Mouse (Mus musculus): Measurements from ENCODE around the gene Ncam1. TPM values are rescaled to one million over a fixed set of nuclear protein-coding genes. Genes with fewer than 3 reads are reported as not detected.

Ncam1 gene
- polyA plus RNA-seq, 1 experiment from 2014 or later: 29.8 TPM

DNA sequence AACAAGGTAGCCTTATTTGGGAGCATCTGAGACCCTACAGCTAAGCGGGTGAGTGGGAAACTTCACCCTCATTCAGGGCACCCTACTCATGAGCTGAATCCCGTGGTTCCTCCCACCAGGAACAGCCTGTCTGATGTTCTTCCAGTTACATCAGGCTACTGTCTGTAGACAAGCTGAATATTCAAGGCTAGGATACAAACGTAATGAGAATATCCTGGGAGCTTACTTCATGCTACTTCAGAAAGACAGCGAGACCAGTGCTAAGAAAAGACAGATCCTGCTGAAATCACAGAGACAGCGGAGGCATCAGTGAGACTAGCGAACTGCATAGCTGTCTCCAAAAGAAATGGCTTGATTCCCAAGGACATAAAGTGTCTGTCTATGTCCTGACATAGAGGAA, 58.8 kb downstream of the Ncam1 start:
- Histone ChIP-seq H3K36me3 (no peaks in the 10 kb centered on the region), H3K27ac (no peak overlapping the region), H3K9me3 (no peaks in the 10 kb centered on the region), H3K4me1 (no peaks in the 10 kb centered on the region), H3K27me3 (ENCODE audit: insufficient read depth, poor library complexity, severe bottlenecking) (no peaks in the 10 kb centered on the region), H3K4me3 (no peak overlapping the region)
- DNase-seq (ENCODE audit: low spot score): no peak
- WGBS: 79% methylated on average over 6 of the region's 6 CpGs

DNA sequence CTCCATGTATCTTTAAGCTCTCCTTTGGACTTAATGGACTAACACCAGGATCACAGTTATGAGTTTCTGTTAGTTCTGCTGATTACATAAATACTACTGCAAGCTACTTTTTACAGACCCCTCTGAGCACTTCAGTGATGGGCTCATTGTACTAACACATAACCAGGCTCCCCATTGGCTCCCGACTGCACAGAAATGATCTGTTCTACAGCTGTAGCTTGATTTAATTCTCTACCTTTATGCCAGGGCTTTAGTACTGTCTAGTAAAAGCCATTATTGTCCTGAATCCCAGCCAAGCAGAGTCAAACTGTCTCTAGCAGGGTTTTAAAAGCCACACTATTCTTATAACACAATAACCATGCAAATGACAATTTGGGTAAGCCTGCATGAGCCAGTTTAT, 60.2 kb downstream of the Ncam1 start:
- 78% methylated on average over 1 of the region's 1 CpGs for WGBS
- Histone ChIP-seq H3K4me1 (no peaks in the 10 kb centered on the region), H3K27ac (no peak overlapping the region)

DNA sequence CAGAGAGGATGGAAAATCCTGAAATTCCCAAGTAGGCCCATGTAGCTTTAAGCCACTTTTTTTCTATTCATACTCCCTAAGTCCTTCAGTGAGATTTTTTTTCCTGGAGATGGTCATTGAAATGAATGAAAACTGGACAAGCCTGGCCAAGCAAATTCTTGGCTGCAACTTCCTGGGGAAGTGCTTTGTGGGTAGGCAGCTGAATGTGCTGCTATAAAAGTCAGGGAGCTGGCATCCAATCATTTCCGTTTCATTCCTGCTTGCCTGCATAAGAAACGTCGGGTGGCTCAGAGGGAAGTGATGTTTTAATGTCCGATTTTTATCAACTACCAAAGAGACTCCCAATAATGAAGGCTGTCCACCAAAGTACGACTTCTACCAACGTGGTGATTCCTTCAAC, 61.6 kb downstream of the Ncam1 start:
- 83% methylated on average over 6 of the region's 6 CpGs for WGBS
- no peaks in the 10 kb centered on the region for H3K27me3 ChIP-seq (ENCODE audit: insufficient read depth, poor library complexity, severe bottlenecking)
- H3K27ac ChIP-seq: no peak overlapping the region
- no peak overlapping the region for H3K4me3 ChIP-seq
- no peak for DNase-seq (ENCODE audit: low spot score)
- H3K36me3 ChIP-seq: no peaks in the 10 kb centered on the region
- H3K4me1 ChIP-seq: no peaks in the 10 kb centered on the region
- no peaks in the 10 kb centered on the region for H3K9me3 ChIP-seq

More for the DNA sequence above, 60.2 kb downstream of the Ncam1 start:
- no peaks in the 10 kb centered on the region for H3K36me3 ChIP-seq
- DNase-seq (ENCODE audit: low spot score): no peak
- no peak overlapping the region for H3K4me3 ChIP-seq
- H3K27me3 ChIP-seq (ENCODE audit: insufficient read depth, poor library complexity, severe bottlenecking): no peaks in the 10 kb centered on the region
- no peaks in the 10 kb centered on the region for H3K9me3 ChIP-seq

DNA sequence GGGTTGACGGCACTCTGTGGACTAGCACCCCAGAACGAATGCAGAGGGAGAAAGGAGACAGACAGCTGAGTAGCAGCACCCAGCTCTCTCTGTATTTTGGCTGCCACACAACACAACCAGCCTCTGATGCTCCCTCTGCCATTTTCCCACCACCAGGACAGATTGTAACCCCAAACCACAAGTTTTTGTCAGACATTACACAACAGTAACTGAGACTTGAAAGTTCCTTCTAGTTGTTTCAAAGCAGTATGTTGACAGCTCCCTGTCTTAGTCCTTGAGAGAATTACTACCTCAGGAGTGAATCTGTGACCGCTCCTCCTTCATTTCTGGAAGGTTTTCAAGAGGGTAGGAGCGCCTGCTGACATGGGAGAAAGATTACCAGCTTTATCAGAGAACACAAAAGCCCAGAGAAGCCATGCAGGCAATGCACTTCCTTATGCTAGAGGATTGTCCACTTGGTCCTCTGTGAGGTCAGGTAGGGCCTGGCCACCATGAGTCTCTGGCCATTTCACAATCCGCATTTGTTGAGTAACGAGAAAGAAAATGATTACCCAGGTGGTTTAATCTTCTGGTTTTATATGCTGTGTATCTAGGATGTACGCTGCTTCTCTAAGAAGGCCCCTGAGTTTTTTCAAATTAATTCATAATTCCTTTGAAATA, 64.2 kb downstream of the Ncam1 start:
- H3K27me3 ChIP-seq (ENCODE audit: insufficient read depth, poor library complexity, severe bottlenecking): no peaks in the 10 kb centered on the region

DNA sequence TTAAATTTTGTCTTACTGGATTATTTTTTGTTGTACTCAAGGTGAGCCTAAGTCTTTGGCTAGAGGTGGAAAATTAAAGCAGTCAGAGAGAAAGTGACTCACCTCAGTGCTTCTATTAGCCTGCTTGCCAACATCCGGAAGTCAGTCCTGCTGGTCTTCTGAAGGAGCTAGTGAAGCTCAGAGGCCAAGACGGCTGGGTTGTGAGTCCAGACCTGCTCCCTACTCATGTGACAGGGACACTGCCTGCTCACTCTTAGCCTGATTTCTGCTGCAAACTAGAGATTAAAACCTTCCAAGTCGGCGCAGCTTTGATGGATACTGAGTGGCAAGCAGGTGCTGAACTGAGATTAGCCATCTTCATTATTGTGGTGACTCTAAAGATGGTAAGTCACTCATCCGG, 65.0 kb downstream of the Ncam1 start:
- WGBS: 71% methylated on average over 5 of the region's 5 CpGs
- H3K4me3 ChIP-seq: no peak overlapping the region
- H3K27me3 ChIP-seq (ENCODE audit: insufficient read depth, poor library complexity, severe bottlenecking): no peaks in the 10 kb centered on the region
- no peak overlapping the region for H3K27ac ChIP-seq
- H3K9me3 ChIP-seq: no peaks in the 10 kb centered on the region
- H3K4me1 ChIP-seq: no peaks in the 10 kb centered on the region
- H3K36me3 ChIP-seq: no peaks in the 10 kb centered on the region
- DNase-seq (ENCODE audit: low spot score): no peak

More for the DNA sequence above, 64.2 kb downstream of the Ncam1 start:
- 73% methylated on average over 7 of the region's 7 CpGs for WGBS
- Histone ChIP-seq H3K9me3 (no peaks in the 10 kb centered on the region), H3K4me3 (no peak overlapping the region), H3K27ac (no peak overlapping the region), H3K36me3 (no peaks in the 10 kb centered on the region), H3K4me1 (no peaks in the 10 kb centered on the region)
- no peak for DNase-seq (ENCODE audit: low spot score)

DNA sequence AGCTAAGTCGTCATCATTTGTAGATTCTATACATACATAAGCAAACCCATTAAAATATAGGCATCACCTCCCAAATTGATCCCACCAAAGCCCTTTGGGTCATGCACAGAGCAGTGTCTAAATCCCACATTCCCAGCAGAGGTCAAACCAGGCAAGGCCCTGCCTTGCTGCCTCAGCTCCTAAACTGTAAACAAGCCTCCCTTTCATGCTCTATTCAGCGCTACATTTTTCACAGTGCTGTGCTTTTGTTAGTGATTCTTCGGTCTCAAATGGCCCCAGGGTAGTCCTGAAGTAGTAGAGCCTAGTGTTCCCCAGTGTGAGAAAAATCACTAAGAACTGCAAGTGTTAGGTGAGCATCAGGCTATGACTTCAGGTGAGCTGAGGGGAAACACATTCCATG, 69.2 kb downstream of the Ncam1 start:
- Histone ChIP-seq H3K27me3 (ENCODE audit: insufficient read depth, poor library complexity, severe bottlenecking) (no peaks in the 10 kb centered on the region), H3K9me3 (no peaks in the 10 kb centered on the region), H3K36me3 (no peaks in the 10 kb centered on the region), H3K4me3 (no peak overlapping the region), H3K4me1 (no peaks in the 10 kb centered on the region; the same call in 1 of the 2 replicates), H3K27ac (no peak overlapping the region)
- DNase-seq (ENCODE audit: low spot score): no peak
- 57% methylated on average over 3 of the region's 3 CpGs for WGBS

DNA sequence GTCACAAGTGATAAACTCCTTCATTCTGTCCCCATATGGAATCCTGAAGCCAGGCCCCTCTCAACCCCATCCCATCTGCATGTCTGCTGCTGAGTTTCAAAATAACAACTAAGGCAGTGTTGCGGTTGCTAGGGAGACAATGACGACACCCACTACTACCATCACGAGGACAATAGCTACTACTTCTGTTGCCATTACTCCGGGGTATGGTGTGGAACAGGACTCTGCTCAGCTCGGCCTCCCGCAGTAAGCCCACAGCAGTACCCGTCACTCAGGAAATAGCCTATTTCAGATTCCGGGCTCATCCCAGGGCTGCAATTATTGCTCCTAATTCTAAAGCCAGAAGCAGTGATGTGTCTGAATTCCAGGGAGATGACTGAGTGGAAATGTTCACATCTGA, 70.5 kb downstream of the Ncam1 start:
- no peaks in the 10 kb centered on the region for H3K27me3 ChIP-seq (ENCODE audit: insufficient read depth, poor library complexity, severe bottlenecking)
- H3K27ac ChIP-seq: no peak overlapping the region
- H3K4me1 ChIP-seq: no peaks in the 10 kb centered on the region; the same call in 1 of the 2 replicates
- WGBS: 62% methylated on average over 8 of the region's 8 CpGs
- no peaks in the 10 kb centered on the region for H3K36me3 ChIP-seq
- no peaks in the 10 kb centered on the region for H3K9me3 ChIP-seq
- no peak for DNase-seq (ENCODE audit: low spot score)
- no peak overlapping the region for H3K4me3 ChIP-seq

DNA sequence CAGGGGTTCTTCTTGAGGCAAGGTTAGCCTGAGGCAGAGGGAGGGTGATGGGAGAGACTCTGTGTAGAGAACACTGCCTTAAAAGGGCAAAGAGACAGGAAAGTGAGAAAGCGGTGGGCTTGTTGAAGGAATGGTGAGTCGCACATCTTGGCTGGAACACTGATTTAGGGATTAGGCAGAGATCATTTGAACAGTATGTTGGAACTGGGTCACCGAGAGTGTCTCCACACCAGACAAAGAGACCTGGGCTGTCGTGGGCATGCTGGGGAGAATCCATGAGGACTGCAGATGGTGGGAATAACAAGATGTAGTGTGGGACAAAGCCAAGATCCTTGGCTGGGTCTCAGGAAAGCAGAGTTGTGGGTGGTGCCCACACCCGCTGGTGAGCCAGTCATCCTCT, 76.0 kb downstream of the Ncam1 start:
- 79% methylated on average over 5 of the region's 5 CpGs for WGBS
- no peak for DNase-seq (ENCODE audit: low spot score)
- Histone ChIP-seq H3K36me3 (no peaks in the 10 kb centered on the region), H3K9me3 (no peaks in the 10 kb centered on the region), H3K27ac (no peak overlapping the region), H3K27me3 (ENCODE audit: insufficient read depth, poor library complexity, severe bottlenecking) (no peaks in the 10 kb centered on the region), H3K4me1 (no peaks in the 10 kb centered on the region), H3K4me3 (no peak overlapping the region)

DNA sequence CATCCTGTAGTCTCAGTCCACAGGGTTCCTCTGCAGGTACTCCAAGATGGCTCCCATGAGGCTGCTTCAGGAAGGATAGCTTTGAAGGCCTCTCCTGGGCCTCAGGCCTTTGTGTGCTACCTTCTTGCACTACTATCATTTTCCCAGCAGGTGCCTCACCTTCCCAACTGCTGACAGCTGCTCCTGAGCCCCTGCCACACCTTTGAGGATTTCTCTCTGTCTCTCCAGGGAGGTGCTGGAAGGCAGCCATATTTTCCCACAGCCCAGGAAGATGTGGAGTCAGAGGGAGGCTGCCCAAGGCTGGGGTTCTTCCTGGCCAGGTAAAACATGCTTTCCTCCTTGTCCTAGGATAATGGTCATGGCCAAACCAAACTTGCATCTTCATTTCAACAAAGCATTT, 83.6 kb downstream of the Ncam1 start:
- no peaks in the 10 kb centered on the region for H3K27me3 ChIP-seq (ENCODE audit: insufficient read depth, poor library complexity, severe bottlenecking)
- no peak overlapping the region for H3K4me3 ChIP-seq
- no peak for DNase-seq (ENCODE audit: low spot score)
- H3K4me1 ChIP-seq: no peaks in the 10 kb centered on the region
- H3K36me3 ChIP-seq: no peaks in the 10 kb centered on the region
- H3K27ac ChIP-seq: no peak overlapping the region
- no peaks in the 10 kb centered on the region for H3K9me3 ChIP-seq

DNA sequence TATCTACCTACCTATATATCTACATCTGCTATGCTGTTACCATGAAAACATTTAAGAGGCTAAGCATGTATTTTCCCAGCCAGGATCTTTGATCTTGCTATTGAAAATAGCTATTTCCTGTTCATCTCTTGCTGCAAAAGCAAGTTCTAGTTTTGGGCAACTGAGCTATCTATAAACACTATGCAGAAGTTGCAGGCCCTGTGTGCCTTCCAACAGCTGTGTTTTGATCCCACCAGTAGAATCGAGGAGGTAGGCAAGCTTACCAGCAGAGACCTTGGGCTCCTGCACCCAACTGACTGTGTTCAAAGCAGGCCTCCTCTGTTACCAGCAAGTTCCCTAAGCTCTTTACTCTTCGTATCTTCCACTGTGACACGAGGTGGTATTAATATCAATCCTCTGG, 84.6 kb downstream of the Ncam1 start:
- no peaks in the 10 kb centered on the region for H3K36me3 ChIP-seq
- H3K9me3 ChIP-seq: no peaks in the 10 kb centered on the region
- 78% methylated on average over 3 of the region's 3 CpGs for WGBS
- H3K27me3 ChIP-seq (ENCODE audit: insufficient read depth, poor library complexity, severe bottlenecking): no peaks in the 10 kb centered on the region
- no peak overlapping the region for H3K4me3 ChIP-seq
- H3K27ac ChIP-seq: no peak overlapping the region
- DNase-seq (ENCODE audit: low spot score): no peak
- no peaks in the 10 kb centered on the region for H3K4me1 ChIP-seq

DNA sequence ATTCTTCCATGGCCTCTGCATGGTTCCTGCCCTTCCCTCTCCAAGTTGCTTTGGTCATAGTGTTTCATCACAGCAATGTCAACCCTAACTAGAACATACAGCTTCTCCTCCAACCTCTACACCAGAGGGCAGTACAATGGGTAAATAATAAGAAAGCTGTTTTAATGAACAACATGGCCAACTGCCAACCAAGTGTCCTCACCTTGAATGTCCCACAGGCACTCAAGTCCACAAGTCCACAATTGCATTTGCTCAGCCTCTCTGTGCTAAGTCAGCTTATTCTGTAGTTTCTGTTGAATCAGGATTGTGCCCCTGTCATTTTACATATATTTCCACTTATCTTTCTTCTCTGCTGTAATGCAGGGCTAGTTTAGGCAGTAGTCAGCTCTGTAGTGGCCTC, 91.1 kb downstream of the Ncam1 start:
- Histone ChIP-seq H3K36me3 (peaks cover 3% of the 10 kb centered on the region; the same call in 1 of the 2 replicates), H3K9me3 (no peaks in the 10 kb centered on the region), H3K27ac (no peak overlapping the region), H3K27me3 (ENCODE audit: insufficient read depth, poor library complexity, severe bottlenecking) (no peaks in the 10 kb centered on the region), H3K4me1 (no peaks in the 10 kb centered on the region), H3K4me3 (no peak overlapping the region)
- DNase-seq (ENCODE audit: low spot score): no peak

DNA sequence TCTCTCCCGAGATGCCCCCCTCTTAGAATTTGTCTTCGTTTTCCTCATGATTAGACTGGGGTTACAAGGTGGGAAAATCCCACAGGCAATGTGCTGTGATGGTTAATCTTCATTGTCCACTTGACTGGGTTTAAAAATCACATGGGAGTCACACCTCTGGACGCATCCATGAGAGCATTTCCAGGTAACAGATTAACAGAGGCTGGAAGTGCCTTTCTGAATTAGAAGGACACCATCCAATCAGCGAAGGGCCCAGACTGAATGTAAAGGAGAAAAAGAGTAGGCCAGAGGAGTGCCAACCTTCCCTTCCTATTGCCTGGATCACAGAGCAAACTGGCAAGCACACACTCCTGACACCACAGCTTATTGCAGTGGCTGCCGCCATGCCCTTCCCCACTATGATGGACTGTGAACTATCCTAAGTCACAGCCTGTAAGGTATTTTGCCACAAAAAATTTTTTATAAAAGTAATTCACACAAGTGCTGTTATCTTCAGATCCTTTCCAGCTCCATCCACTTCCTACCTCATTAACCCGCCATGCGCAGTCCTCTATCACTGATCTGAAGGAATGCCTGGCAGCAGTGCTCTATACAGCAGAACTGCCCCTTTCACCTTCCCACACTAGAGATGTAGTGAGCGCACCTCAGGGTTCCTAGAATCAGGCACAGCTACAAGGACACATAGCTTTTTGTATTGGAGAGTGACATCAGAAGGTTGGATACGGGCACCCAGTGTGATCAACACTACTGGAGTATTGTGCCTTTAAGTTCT, 94.3 kb downstream of the Ncam1 start:
- no peaks in the 10 kb centered on the region for H3K9me3 ChIP-seq
- no peak overlapping the region for H3K27ac ChIP-seq
- H3K27me3 ChIP-seq (ENCODE audit: insufficient read depth, poor library complexity, severe bottlenecking): no peaks in the 10 kb centered on the region
- H3K4me1 ChIP-seq: no peaks in the 10 kb centered on the region
- 85% methylated on average over 9 of the region's 9 CpGs for WGBS
- peaks cover 3% of the 10 kb centered on the region; the same call in 1 of the 2 replicates for H3K36me3 ChIP-seq
- no peak for DNase-seq (ENCODE audit: low spot score)
- no peak overlapping the region for H3K4me3 ChIP-seq

DNA sequence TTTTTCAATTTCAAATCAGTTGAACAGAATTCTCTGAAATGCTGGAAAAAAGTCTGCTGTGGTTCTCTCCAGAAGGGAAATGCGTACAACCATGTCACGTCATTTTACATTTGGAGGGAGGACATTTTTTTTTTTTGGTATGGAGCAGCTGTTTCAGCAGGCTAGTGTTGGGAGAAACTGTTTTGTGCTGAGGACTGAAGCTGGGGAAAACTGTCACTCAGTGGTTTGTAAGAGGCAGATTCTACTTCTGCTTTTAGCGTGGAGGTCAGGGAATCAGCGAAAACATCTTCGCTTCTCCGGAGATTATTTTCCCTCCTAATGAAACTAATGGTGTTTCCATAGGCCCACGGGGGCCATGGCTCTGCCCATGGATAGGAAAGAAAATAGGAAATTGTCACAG, 103.4 kb downstream of the Ncam1 start:
- H3K27me3 ChIP-seq (ENCODE audit: insufficient read depth, poor library complexity, severe bottlenecking): no peaks in the 10 kb centered on the region
- no peak overlapping the region for H3K4me3 ChIP-seq
- no peak for DNase-seq (ENCODE audit: low spot score)
- no peaks in the 10 kb centered on the region for H3K4me1 ChIP-seq
- 92% methylated on average over 7 of the region's 7 CpGs for WGBS
- H3K9me3 ChIP-seq: no peaks in the 10 kb centered on the region
- no peaks in the 10 kb centered on the region for H3K36me3 ChIP-seq
- no peak overlapping the region for H3K27ac ChIP-seq
